Mouse (Mus musculus) forebrain, postnatal 0 days (tissue): Measurements from ENCODE around the gene Mpzl1. TPM values are rescaled to one million over a fixed set of nuclear protein-coding genes. Genes with fewer than 3 reads are reported as not detected.
A peak's percentile ranks its signal among the peaks of the same experiment; 100 is the strongest.
"Not testable (repeated sequence)": the region's sequence is repeated elsewhere in the genome, so short reads cannot be mapped to it uniquely, and the experiment has no call there.

ENCODE experiments used
- ATAC-seq: fragments of 200-750 bp; cut with Nextera tagmentation; 2 replicates; pipeline ENCODE4 v1.8.0; 2017; ENCODE audit warnings: mild to moderate bottlenecking, moderate library complexity
- DNase-seq: peaks from one replicate; pipeline ENCODE4 v3.0.0-alpha.2; 2015
- H3K27ac ChIP-seq: fragments of 300-500 bp; sonication (generic); 2 replicates; pipeline ENCODE4 v1.5.1; 2014; ENCODE audit warnings: low read depth, mild to moderate bottlenecking, antibody characterized with exemption, low read length, moderate library complexity, mixed read lengths
- H3K27me3 ChIP-seq: fragments of 300-500 bp; sonication (generic); 2 replicates; pipeline ENCODE4 v1.6.1; 2014; ENCODE audit warnings: mild to moderate bottlenecking, low read length, mixed read lengths; ENCODE audit not compliant: insufficient read depth
- H3K36me3 ChIP-seq: fragments of 300-500 bp; sonication (generic); 2 replicates; pipeline ENCODE4 v1.6.1; 2014; ENCODE audit warnings: mild to moderate bottlenecking, moderate library complexity; ENCODE audit not compliant: insufficient read depth
- H3K4me1 ChIP-seq: fragments of 300-500 bp; sonication (generic); 2 replicates; pipeline ENCODE4 v1.6.1; 2014; ENCODE audit warnings: antibody characterized with exemption; ENCODE audit not compliant: insufficient read depth
- H3K4me2 ChIP-seq: fragments of 300-500 bp; sonication (generic); 2 replicates; pipeline ENCODE4 v1.6.1; 2014; ENCODE audit warnings: low read depth, mild to moderate bottlenecking, moderate library complexity
- H3K4me3 ChIP-seq: fragments of 300-500 bp; sonication (generic); 2 replicates; pipeline ENCODE4 v1.5.1; 2014; ENCODE audit warnings: low read depth, low read length, mixed read lengths
- H3K9ac ChIP-seq: fragments of 300-500 bp; sonication (generic); 2 replicates; pipeline ENCODE4 v1.6.1; 2014; ENCODE audit warnings: mild to moderate bottlenecking
- H3K9me3 ChIP-seq: fragments of 300-500 bp; sonication (generic); 2 replicates; pipeline ENCODE4 v1.6.1; 2016; ENCODE audit warnings: low read length
- CTCF ChIP-seq: sonication (generic); IDR thresholded peaks from 2 replicates; pipeline ENCODE4 v1.5.1; 2016; ENCODE audit warnings: antibody characterized with exemption, control low read depth, low read depth
- WGBS: fragments of 180-500 bp; shearing (Covaris S2); extraction: QIAGEN DNeasy Blood & Tissue Kit; methylation state at CpG from one replicate; pipeline ENCODE4 v1.1.7; 2014; 5-methylcytosine and 5-hydroxymethylcytosine counted together
- polyA plus RNA-seq: library from polyadenylated mRNA; unstranded; fragments of >200 nt; fragmentation: Nextera tagmentation; extraction: Ambion mirVana; gene quantifications from 2 replicates; pipeline ENCODE4 v1.2.1, GENCODE M21; 2015
- total RNA-seq: library from RNA; depleted of rRNA; stranded (reverse); fragments of >200 nt; gene quantifications from 2 replicates; pipeline ENCODE4 v1.2.3, GENCODE M21; 2014; rRNA removed

Gene Mpzl1
- total RNA-seq (23.9 and 25.2 TPM in 2 replicates), polyA plus RNA-seq (117 and 127 TPM in 2 replicates)

- H3K9ac ChIP-seq, result peak within 1 kb of the TSS; percentile 87
- WGBS, result under 1% methylated on average over 63 of the region's 73 CpGs
- no peaks in the 10 kb centered on the region for H3K9me3 ChIP-seq
- H3K27ac ChIP-seq, result peak within 1 kb of the TSS; percentile 93
- H3K4me1 ChIP-seq, result peaks cover 3% of the 10 kb centered on the region; the same call in 1 of the 2 replicates
- H3K4me3 ChIP-seq, result peak within 1 kb of the TSS; percentile 90
- ATAC-seq, result peak; percentile 99
- no peaks in the 10 kb centered on the region for H3K36me3 ChIP-seq
- peak; percentile 97 for DNase-seq
- H3K4me2 ChIP-seq, result peak within 1 kb of the TSS; percentile 80
- peak; percentile 32 for TF ChIP-seq CTCF
- no peaks in the 10 kb centered on the region for H3K27me3 ChIP-seq
Observed at GRCm38 (mm10) chr1:165634151-165634884, at the start of gene Mpzl1. TSS of gene Mpzl1 (minus strand) at chr1:165634538.

- no peak overlapping the region for H3K27ac ChIP-seq
- no peak for ATAC-seq
- no peak overlapping the region for H3K4me2 ChIP-seq
- H3K4me1 ChIP-seq, result no peaks in the 10 kb centered on the region
- H3K9me3 ChIP-seq, result no peaks in the 10 kb centered on the region
- DNase-seq, result no peak
- H3K9ac ChIP-seq, result no peak overlapping the region
- no peaks in the 10 kb centered on the region for H3K27me3 ChIP-seq
- no peak overlapping the region for H3K4me3 ChIP-seq
- H3K36me3 ChIP-seq, result no peaks in the 10 kb centered on the region
- TF ChIP-seq CTCF, result no peak
- 86% methylated on average over 18 of the region's 18 CpGs for WGBS
Observed at GRCm38 (mm10) chr1:165682056-165682853, 47.9 kb upstream of the Mpzl1 start.

GRCm38 (mm10) chr1:165681045-165681794 lies 46.9 kb upstream of the Mpzl1 start:
- ATAC-seq (peak; percentile 47; the same call in 1 of the 2 replicates), DNase-seq (peak; percentile 25)
- no peak overlapping the region for H3K27ac ChIP-seq
- no peak overlapping the region for H3K4me3 ChIP-seq
- no peaks in the 10 kb centered on the region for H3K9me3 ChIP-seq
- TF ChIP-seq CTCF, result peak; percentile 57
- no peak overlapping the region for H3K9ac ChIP-seq
- H3K4me1 ChIP-seq, result no peaks in the 10 kb centered on the region
- no peak overlapping the region for H3K4me2 ChIP-seq
- WGBS, result 68% methylated on average over 13 of the region's 13 CpGs
- no peaks in the 10 kb centered on the region for H3K27me3 ChIP-seq
- no peaks in the 10 kb centered on the region for H3K36me3 ChIP-seq

GRCm38 (mm10) chr1:165680086-165680485 lies 45.7 kb upstream of the Mpzl1 start:
- H3K9ac ChIP-seq, H3K9me3 ChIP-seq, DNase-seq, H3K27me3 ChIP-seq, H3K4me2 ChIP-seq, H3K27ac ChIP-seq, H3K4me1 ChIP-seq, H3K36me3 ChIP-seq, H3K4me3 ChIP-seq, ATAC-seq: not testable (repeated sequence)

- Histone ChIP-seq H3K4me3 (no peak overlapping the region), H3K9ac (no peak overlapping the region), H3K4me1 (no peaks in the 10 kb centered on the region), H3K27ac (no peak overlapping the region), H3K9me3 (no peaks in the 10 kb centered on the region), H3K27me3 (no peaks in the 10 kb centered on the region), H3K36me3 (no peaks in the 10 kb centered on the region), H3K4me2 (no peak overlapping the region)
- TF ChIP-seq CTCF, result no peak; the same call in 1 of the 2 replicates
- WGBS, result 36% methylated on average over 3 of the region's 3 CpGs
- ATAC-seq (no peak), DNase-seq (no peak)
Observed at GRCm38 (mm10) chr1:165679618-165679997, 45.3 kb upstream of the Mpzl1 start.

GRCm38 (mm10) chr1:165678861-165679617 lies 44.7 kb upstream of the Mpzl1 start:
- peak; percentile 21; the same call in 1 of the 2 replicates for TF ChIP-seq CTCF
- ATAC-seq, result no peak
- WGBS, result 68% methylated on average over 15 of the region's 15 CpGs

More at GRCm38 (mm10) chr1:165678861-165679617, 44.7 kb upstream of the Mpzl1 start:
- H3K4me1 ChIP-seq, result no peaks in the 10 kb centered on the region
- no peaks in the 10 kb centered on the region for H3K9me3 ChIP-seq
- H3K9ac ChIP-seq, result no peak overlapping the region
- H3K4me3 ChIP-seq, result no peak overlapping the region
- no peaks in the 10 kb centered on the region for H3K27me3 ChIP-seq
- H3K4me2 ChIP-seq, result no peak overlapping the region
- H3K36me3 ChIP-seq, result no peaks in the 10 kb centered on the region
- no peak overlapping the region for H3K27ac ChIP-seq
- no peak for DNase-seq
